Mouse (Mus musculus) liver, adult 2 months (tissue): Measurements from ENCODE around the gene Kcnj6.

ENCODE experiments used
- CTCF ChIP-seq: fragments of 200-500 bp; IDR thresholded peaks from 2 replicates; pipeline ENCODE4 v1.5.1; 2011; ENCODE audit warnings: low read depth, low read length, control low read depth
- POLR2A ChIP-seq: fragments of 200-500 bp; IDR thresholded peaks from 2 replicates; pipeline ENCODE4 v1.6.1; 2011; ENCODE audit warnings: low read length, control low read depth; ENCODE audit not compliant: insufficient read depth; ENCODE audit errors: extremely low read depth

GRCm38 (mm10) chr16:94845996-94846395 lies 151.5 kb downstream of the Kcnj6 start:
- TF ChIP-seq CTCF = no peak
- TF ChIP-seq POLR2A = no peak
